Mouse (Mus musculus) embryonic facial prominence, embryonic 10.5 days (tissue): ENCODE measurements around the gene Ripor1. TPM values are rescaled to one million over a fixed set of nuclear protein-coding genes. Genes with fewer than 3 reads are reported as not detected.
A peak's percentile ranks its signal among the peaks of the same experiment; 100 is the strongest.

Experiments used
- DNase-seq: peaks from one replicate; pipeline ENCODE4 v3.0.0-alpha.2; 2017; ENCODE audit warnings: low spot score
- H3K27ac ChIP-seq: fragments of 300-500 bp; sonication (generic); replicated peaks from 2 replicates; pipeline ENCODE4 v1.5.1; 2016; ENCODE audit warnings: mild to moderate bottlenecking
- H3K27me3 ChIP-seq: fragments of 300-500 bp; sonication (generic); replicated peaks from 2 replicates; pipeline ENCODE4 v1.6.1; 2016; ENCODE audit warnings: low read depth, mild to moderate bottlenecking; ENCODE audit not compliant: poor library complexity, severe bottlenecking
- H3K36me3 ChIP-seq: fragments of 300-500 bp; sonication (generic); replicated peaks from 2 replicates; pipeline ENCODE4 v1.6.1; 2016; ENCODE audit warnings: mild to moderate bottlenecking, moderate library complexity
- H3K4me1 ChIP-seq: fragments of 300-500 bp; sonication (generic); 2 replicates; pipeline ENCODE4 v1.6.1; 2016
- H3K4me3 ChIP-seq: fragments of 300-500 bp; sonication (generic); 2 replicates; pipeline ENCODE4 v1.5.1; 2016; ENCODE audit warnings: mild to moderate bottlenecking, moderate library complexity
- H3K9me3 ChIP-seq: fragments of 300-500 bp; sonication (generic); 2 replicates; pipeline ENCODE4 v1.6.1; 2016; ENCODE audit warnings: mild to moderate bottlenecking
- WGBS: fragments of 180-500 bp; shearing (Covaris S2); methylation state at CpG from one replicate; pipeline ENCODE4 v1.1.7; 2016; 5-methylcytosine and 5-hydroxymethylcytosine counted together
- polyA plus RNA-seq: library from polyadenylated mRNA; unstranded; fragments of >200 nt; fragmentation: Nextera tagmentation; extraction: Ambion mirVana; gene quantifications from 2 replicates; pipeline ENCODE4 v1.2.1, GENCODE M21; 2016

Ripor1 gene
- polyA plus RNA-seq, 1 experiment from 2014 or later, result 13.5 TPM

- Histone ChIP-seq H3K9me3 (no peaks in the 10 kb centered on the region), H3K27ac (no peak overlapping the region), H3K27me3 (peaks cover 36% of the 10 kb centered on the region), H3K4me1 (peaks cover 52% of the 10 kb centered on the region), H3K4me3 (no peak overlapping the region), H3K36me3 (peaks cover under 1% of the 10 kb centered on the region; the same call in 1 of the 2 replicates)
- WGBS, result 77% methylated on average over 4 of the region's 4 CpGs
- DNase-seq, result no peak
Observed at GRCm38 (mm10) chr8:105609771-105610170, 4.7 kb downstream of the Ripor1 start.

GRCm38 (mm10) chr8:105611836-105612235 lies 6.8 kb downstream of the Ripor1 start:
- Histone ChIP-seq H3K27me3 (peaks cover 46% of the 10 kb centered on the region), H3K36me3 (peaks cover 21% of the 10 kb centered on the region), H3K9me3 (no peaks in the 10 kb centered on the region), H3K4me3 (no peak overlapping the region), H3K27ac (no peak overlapping the region), H3K4me1 (peaks cover 33% of the 10 kb centered on the region)
- DNase-seq, result no peak
- 88% methylated on average over 9 of the region's 9 CpGs for WGBS

DNA sequence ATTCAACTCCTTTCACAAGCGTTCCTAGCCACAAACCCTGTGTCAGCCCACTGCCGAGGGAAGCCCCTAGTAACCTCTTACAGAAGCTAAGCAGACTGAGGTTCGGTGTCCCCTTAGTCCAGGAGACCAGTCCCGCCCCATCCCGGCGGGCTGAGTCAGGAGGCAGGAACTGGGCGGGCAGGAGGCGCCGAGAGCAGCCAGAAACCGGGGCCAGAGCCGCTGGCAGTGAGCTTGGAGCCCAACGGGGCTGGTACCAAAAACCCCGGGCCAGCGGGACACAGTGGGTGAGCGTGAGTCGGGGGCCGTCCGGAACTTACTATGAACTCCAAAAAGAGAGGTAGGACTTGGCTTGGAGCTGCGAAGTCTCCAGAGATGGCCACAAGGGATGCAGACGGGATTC lies 8.0 kb downstream of the Ripor1 start:
- 3% methylated on average over 20 of the region's 20 CpGs for WGBS
- H3K27me3 ChIP-seq, result peaks cover 46% of the 10 kb centered on the region
- peaks cover 33% of the 10 kb centered on the region for H3K36me3 ChIP-seq
- peak overlapping the region; percentile 71 for H3K4me3 ChIP-seq
- H3K27ac ChIP-seq, result no peak overlapping the region
- peaks cover 21% of the 10 kb centered on the region for H3K4me1 ChIP-seq
- H3K9me3 ChIP-seq, result no peaks in the 10 kb centered on the region
- DNase-seq, result peak; percentile 33

- Histone ChIP-seq H3K4me3 (peak overlapping the region; percentile 71), H3K9me3 (no peaks in the 10 kb centered on the region), H3K4me1 (peaks cover 20% of the 10 kb centered on the region), H3K27ac (peak overlapping the region; percentile 52; the same call in 1 of the 2 replicates), H3K27me3 (peaks cover 46% of the 10 kb centered on the region), H3K36me3 (peaks cover 43% of the 10 kb centered on the region)
- WGBS, result under 1% methylated on average over 50 of the region's 50 CpGs
- peak; percentile 74 for DNase-seq
Observed at GRCm38 (mm10) chr8:105613830-105614511, 8.9 kb downstream of the Ripor1 start.

DNA sequence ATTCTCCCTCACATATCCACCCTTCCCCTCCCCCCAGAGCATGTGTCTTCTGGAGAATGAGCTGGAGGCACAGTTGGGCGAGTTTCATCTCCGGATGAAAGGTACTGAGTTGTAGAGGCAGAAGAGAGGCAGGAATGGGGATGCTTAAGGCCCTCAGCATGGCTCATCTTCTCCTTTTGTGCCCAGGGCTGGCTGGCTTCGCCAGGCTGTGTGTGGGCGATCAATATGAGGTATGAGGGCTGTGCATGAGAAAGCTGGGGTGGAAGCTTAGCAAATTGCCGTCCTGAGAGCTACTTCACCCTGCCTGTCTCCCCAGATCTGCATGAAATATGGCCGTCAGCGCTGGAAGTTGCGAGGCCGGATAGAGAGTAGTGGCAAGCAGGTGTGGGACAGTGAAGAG lies 10.9 kb downstream of the Ripor1 start:
- Histone ChIP-seq H3K4me3 (no peak overlapping the region), H3K4me1 (peaks cover 20% of the 10 kb centered on the region), H3K36me3 (peaks cover 62% of the 10 kb centered on the region), H3K27ac (no peak overlapping the region), H3K9me3 (no peaks in the 10 kb centered on the region), H3K27me3 (peaks cover 46% of the 10 kb centered on the region)
- 89% methylated on average over 9 of the region's 9 CpGs for WGBS
- DNase-seq, result no peak

GRCm38 (mm10) chr8:105617451-105618278 lies 12.6 kb downstream of the Ripor1 start:
- peaks cover 78% of the 10 kb centered on the region for H3K36me3 ChIP-seq
- no peaks in the 10 kb centered on the region for H3K9me3 ChIP-seq
- no peak overlapping the region for H3K27ac ChIP-seq
- H3K4me1 ChIP-seq, result peaks cover 33% of the 10 kb centered on the region
- no peak for DNase-seq
- H3K27me3 ChIP-seq, result peaks cover 30% of the 10 kb centered on the region
- WGBS, result 89% methylated on average over 21 of the region's 21 CpGs
- H3K4me3 ChIP-seq, result no peak overlapping the region

GRCm38 (mm10) chr8:105618279-105618634 lies 13.2 kb downstream of the Ripor1 start:
- H3K27me3 ChIP-seq, result peaks cover 24% of the 10 kb centered on the region
- peaks cover 33% of the 10 kb centered on the region for H3K4me1 ChIP-seq
- H3K4me3 ChIP-seq, result no peak overlapping the region
- WGBS, result 93% methylated on average over 5 of the region's 5 CpGs
- no peaks in the 10 kb centered on the region for H3K9me3 ChIP-seq
- no peak for DNase-seq
- no peak overlapping the region for H3K27ac ChIP-seq
- peaks cover 80% of the 10 kb centered on the region for H3K36me3 ChIP-seq

- 92% methylated on average over 19 of the region's 19 CpGs for WGBS
Observed at GRCm38 (mm10) chr8:105618892-105619591, 14.0 kb downstream of the Ripor1 start.

GRCm38 (mm10) chr8:105620211-105620610 lies 15.2 kb downstream of the Ripor1 start:
- no peak for DNase-seq
- H3K4me3 ChIP-seq, result no peak overlapping the region

More at GRCm38 (mm10) chr8:105618892-105619591, 14.0 kb downstream of the Ripor1 start:
- H3K4me3 ChIP-seq, result no peak overlapping the region
- peaks cover 35% of the 10 kb centered on the region for H3K4me1 ChIP-seq
- H3K27ac ChIP-seq, result no peak overlapping the region
- peaks cover 86% of the 10 kb centered on the region for H3K36me3 ChIP-seq
- peaks cover 18% of the 10 kb centered on the region for H3K27me3 ChIP-seq
- DNase-seq, result no peak
- H3K9me3 ChIP-seq, result no peaks in the 10 kb centered on the region

GRCm38 (mm10) chr8:105620946-105621720 lies 16.1 kb downstream of the Ripor1 start:
- no peak overlapping the region for H3K27ac ChIP-seq
- H3K36me3 ChIP-seq, result peaks cover 72% of the 10 kb centered on the region
- no peak overlapping the region for H3K4me3 ChIP-seq
- H3K4me1 ChIP-seq, result peaks cover 44% of the 10 kb centered on the region
- no peak for DNase-seq
- H3K9me3 ChIP-seq, result no peaks in the 10 kb centered on the region
- 91% methylated on average over 21 of the region's 21 CpGs for WGBS
- no peaks in the 10 kb centered on the region for H3K27me3 ChIP-seq

More at GRCm38 (mm10) chr8:105620211-105620610, 15.2 kb downstream of the Ripor1 start:
- Histone ChIP-seq H3K27ac (no peak overlapping the region), H3K9me3 (no peaks in the 10 kb centered on the region), H3K4me1 (peaks cover 38% of the 10 kb centered on the region), H3K36me3 (peaks cover 81% of the 10 kb centered on the region), H3K27me3 (peaks cover 6% of the 10 kb centered on the region)
- 84% methylated on average over 19 of the region's 19 CpGs for WGBS

GRCm38 (mm10) chr8:105621841-105622240 lies 16.8 kb downstream of the Ripor1 start:
- Histone ChIP-seq H3K4me3 (peak overlapping the region; percentile 27; the same call in 1 of the 2 replicates), H3K27ac (peak overlapping the region; percentile 27), H3K27me3 (no peaks in the 10 kb centered on the region), H3K4me1 (peaks cover 44% of the 10 kb centered on the region), H3K9me3 (no peaks in the 10 kb centered on the region), H3K36me3 (peaks cover 65% of the 10 kb centered on the region)
- DNase-seq, result no peak
- 88% methylated on average over 4 of the region's 4 CpGs for WGBS
